Mouse (Mus musculus): ENCODE measurements at regions not wholly inside any gene's neighbourhood (a gene's known extent, or its start where the extent isn't known, plus 50 kb on each side); places are given as distances from the start of the nearest gene placed in this dataset.

GRCm38 (mm10) chr9:46610101-46611005 lies 290.6 kb upstream of the 4931429L15Rik start:
- H3K36me3 ChIP-seq (ENCODE audit: control insufficient read depth, insufficient read depth, low read length), result no peaks in the 10 kb centered on the region
- no peak overlapping the region for H3K4me3 ChIP-seq (ENCODE audit: low read depth, low read length)
- no peaks in the 10 kb centered on the region for H3K27me3 ChIP-seq (ENCODE audit: control insufficient read depth, insufficient read depth, low read length)
- H3K9ac ChIP-seq (ENCODE audit: low read depth, low read length), result no peak overlapping the region
- H3K27ac ChIP-seq (ENCODE audit: low read depth, low read length), result 0 out of 2 replicates have a peak overlapping the region, but pooled peaks have one; percentile 0
- peak; percentile 49 for ATAC-seq (ENCODE audit: low FRiP score)
- 21% methylated on average over 11 of the region's 11 CpGs for WGBS
- H3K9me3 ChIP-seq (ENCODE audit: control insufficient read depth, low read length), result no peaks in the 10 kb centered on the region
- no peak overlapping the region for H3K4me2 ChIP-seq (replicated peaks; ENCODE audit: low read depth, low read length)
- peaks cover 8% of the 10 kb centered on the region; the same call in 1 of the 2 replicates for H3K4me1 ChIP-seq (replicated peaks; ENCODE audit: control insufficient read depth, insufficient read depth, low read length)
- peak; percentile 34 for DNase-seq (ENCODE audit: low spot score)

GRCm38 (mm10) chr9:46608695-46609094 lies 288.9 kb upstream of the 4931429L15Rik start:
- 90% methylated on average over 8 of the region's 8 CpGs for WGBS

GRCm38 (mm10) chr9:46600803-46601202 lies 281.0 kb upstream of the 4931429L15Rik start:
- WGBS, result 87% methylated on average over 9 of the region's 9 CpGs
- Histone ChIP-seq H3K4me3 (ENCODE audit: low read depth, low read length) (no peak overlapping the region), H3K27ac (ENCODE audit: low read depth, low read length) (no peak overlapping the region), H3K4me2 (replicated peaks; ENCODE audit: low read depth, low read length) (no peak overlapping the region), H3K36me3 (ENCODE audit: control insufficient read depth, insufficient read depth, low read length) (no peaks in the 10 kb centered on the region), H3K4me1 (replicated peaks; ENCODE audit: control insufficient read depth, insufficient read depth, low read length) (no peaks in the 10 kb centered on the region; the same call in 1 of the 2 replicates), H3K27me3 (ENCODE audit: control insufficient read depth, insufficient read depth, low read length) (no peaks in the 10 kb centered on the region), H3K9ac (ENCODE audit: low read depth, low read length) (no peak overlapping the region), H3K9me3 (ENCODE audit: control insufficient read depth, low read length) (no peaks in the 10 kb centered on the region)
- ATAC-seq (ENCODE audit: low FRiP score) (no peak), DNase-seq (ENCODE audit: low spot score) (no peak)

More at GRCm38 (mm10) chr9:46608695-46609094, 288.9 kb upstream of the 4931429L15Rik start:
- no peak overlapping the region for H3K9ac ChIP-seq (ENCODE audit: low read depth, low read length)
- no peak overlapping the region for H3K4me2 ChIP-seq (replicated peaks; ENCODE audit: low read depth, low read length)
- H3K9me3 ChIP-seq (ENCODE audit: control insufficient read depth, low read length), result no peaks in the 10 kb centered on the region
- no peak overlapping the region for H3K4me3 ChIP-seq (ENCODE audit: low read depth, low read length)
- no peak for DNase-seq (ENCODE audit: low spot score)
- H3K4me1 ChIP-seq (replicated peaks; ENCODE audit: control insufficient read depth, insufficient read depth, low read length), result peaks cover 8% of the 10 kb centered on the region; the same call in 1 of the 2 replicates
- H3K27ac ChIP-seq (ENCODE audit: low read depth, low read length), result no peak overlapping the region
- no peak for ATAC-seq (ENCODE audit: low FRiP score)
- no peaks in the 10 kb centered on the region for H3K27me3 ChIP-seq (ENCODE audit: control insufficient read depth, insufficient read depth, low read length)
- no peaks in the 10 kb centered on the region for H3K36me3 ChIP-seq (ENCODE audit: control insufficient read depth, insufficient read depth, low read length)

GRCm38 (mm10) chr9:46599931-46600708 lies 280.3 kb upstream of the 4931429L15Rik start:
- no peak for ATAC-seq (ENCODE audit: low FRiP score)
- no peak overlapping the region for H3K27ac ChIP-seq (ENCODE audit: low read depth, low read length)
- no peak for DNase-seq (ENCODE audit: low spot score)

DNA sequence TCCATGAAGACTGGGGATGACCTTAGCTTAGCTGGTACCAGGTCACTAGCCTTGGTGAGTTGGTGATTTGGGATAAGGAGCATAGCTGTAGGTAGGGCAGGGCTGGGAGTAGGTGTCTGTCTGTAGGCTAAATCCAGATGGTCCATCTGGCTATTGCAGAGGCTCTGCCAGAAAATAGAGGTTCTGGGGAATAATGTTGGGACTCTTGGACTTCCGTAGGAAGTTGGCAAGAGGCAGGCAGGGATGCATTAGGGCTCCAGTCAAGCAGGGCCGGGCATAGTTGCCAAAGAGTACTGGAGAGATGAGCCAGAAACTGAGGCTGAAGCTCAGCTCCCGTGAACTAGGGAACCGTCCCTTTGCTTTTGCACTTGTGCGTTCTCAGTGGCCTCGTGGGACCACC lies 278.7 kb upstream of the 4931429L15Rik start:
- no peaks in the 10 kb centered on the region for H3K36me3 ChIP-seq (ENCODE audit: control insufficient read depth, insufficient read depth, low read length)
- no peak overlapping the region for H3K4me2 ChIP-seq (replicated peaks; ENCODE audit: low read depth, low read length)
- no peaks in the 10 kb centered on the region for H3K27me3 ChIP-seq (ENCODE audit: control insufficient read depth, insufficient read depth, low read length)
- no peak overlapping the region for H3K9ac ChIP-seq (ENCODE audit: low read depth, low read length)
- no peak overlapping the region for H3K4me3 ChIP-seq (ENCODE audit: low read depth, low read length)
- H3K27ac ChIP-seq (ENCODE audit: low read depth, low read length), result no peak overlapping the region
- no peaks in the 10 kb centered on the region; the same call in 1 of the 2 replicates for H3K4me1 ChIP-seq (replicated peaks; ENCODE audit: control insufficient read depth, insufficient read depth, low read length)
- WGBS, result 93% methylated on average over 6 of the region's 6 CpGs
- no peak for DNase-seq (ENCODE audit: low spot score)
- no peaks in the 10 kb centered on the region for H3K9me3 ChIP-seq (ENCODE audit: control insufficient read depth, low read length)
- no peak for ATAC-seq (ENCODE audit: low FRiP score)

More at GRCm38 (mm10) chr9:46599931-46600708, 280.3 kb upstream of the 4931429L15Rik start:
- no peaks in the 10 kb centered on the region for H3K27me3 ChIP-seq (ENCODE audit: control insufficient read depth, insufficient read depth, low read length)
- H3K4me2 ChIP-seq (replicated peaks; ENCODE audit: low read depth, low read length), result no peak overlapping the region
- no peaks in the 10 kb centered on the region for H3K9me3 ChIP-seq (ENCODE audit: control insufficient read depth, low read length)
- H3K36me3 ChIP-seq (ENCODE audit: control insufficient read depth, insufficient read depth, low read length), result no peaks in the 10 kb centered on the region
- WGBS, result 44% methylated on average over 8 of the region's 8 CpGs
- H3K4me3 ChIP-seq (ENCODE audit: low read depth, low read length), result no peak overlapping the region
- no peak overlapping the region for H3K9ac ChIP-seq (ENCODE audit: low read depth, low read length)
- no peaks in the 10 kb centered on the region; the same call in 1 of the 2 replicates for H3K4me1 ChIP-seq (replicated peaks; ENCODE audit: control insufficient read depth, insufficient read depth, low read length)

DNA sequence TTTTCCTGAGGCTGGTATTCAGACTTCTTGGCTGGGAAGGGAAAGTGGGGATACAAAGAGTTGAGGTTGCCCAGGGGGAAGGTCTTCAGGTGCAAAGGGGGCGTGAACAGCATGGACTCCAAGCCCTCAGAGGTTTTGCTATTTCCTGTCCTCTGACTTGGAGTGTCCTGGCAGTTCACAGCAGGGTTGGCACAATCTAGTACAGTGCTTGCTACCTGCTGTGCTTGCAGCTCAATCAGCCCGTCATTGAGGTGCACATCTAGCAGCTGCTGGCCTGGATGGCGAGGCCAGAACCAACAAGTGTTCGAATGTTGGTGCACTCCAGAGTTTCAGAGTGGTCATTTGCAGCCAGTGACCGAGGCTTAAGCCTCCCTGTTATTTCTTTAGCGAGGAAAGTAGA lies 273.7 kb upstream of the 4931429L15Rik start:
- no peak overlapping the region for H3K27ac ChIP-seq (ENCODE audit: low read depth, low read length)
- no peaks in the 10 kb centered on the region for H3K9me3 ChIP-seq (ENCODE audit: control insufficient read depth, low read length)
- 83% methylated on average over 6 of the region's 6 CpGs for WGBS
- ATAC-seq (ENCODE audit: low FRiP score), result no peak
- no peak overlapping the region for H3K9ac ChIP-seq (ENCODE audit: low read depth, low read length)
- DNase-seq (ENCODE audit: low spot score), result no peak
- H3K4me3 ChIP-seq (ENCODE audit: low read depth, low read length), result no peak overlapping the region
- H3K4me1 ChIP-seq (replicated peaks; ENCODE audit: control insufficient read depth, insufficient read depth, low read length), result no peaks in the 10 kb centered on the region
- H3K27me3 ChIP-seq (ENCODE audit: control insufficient read depth, insufficient read depth, low read length), result no peaks in the 10 kb centered on the region
- H3K4me2 ChIP-seq (replicated peaks; ENCODE audit: low read depth, low read length), result no peak overlapping the region
- H3K36me3 ChIP-seq (ENCODE audit: control insufficient read depth, insufficient read depth, low read length), result no peaks in the 10 kb centered on the region

GRCm38 (mm10) chr9:46592908-46593307 lies 273.1 kb upstream of the 4931429L15Rik start:
- H3K4me3 ChIP-seq (ENCODE audit: low read depth, low read length), result no peak overlapping the region

GRCm38 (mm10) chr9:46586818-46587217 lies 267.0 kb upstream of the 4931429L15Rik start:
- ATAC-seq (ENCODE audit: low FRiP score) (no peak), DNase-seq (ENCODE audit: low spot score) (no peak)
- WGBS, result 82% methylated on average over 8 of the region's 8 CpGs
- H3K9ac ChIP-seq (ENCODE audit: low read depth, low read length), result no peak overlapping the region
- H3K9me3 ChIP-seq (ENCODE audit: control insufficient read depth, low read length), result no peaks in the 10 kb centered on the region
- H3K27ac ChIP-seq (ENCODE audit: low read depth, low read length), result no peak overlapping the region
- no peak overlapping the region for H3K4me2 ChIP-seq (replicated peaks; ENCODE audit: low read depth, low read length)
- no peaks in the 10 kb centered on the region for H3K36me3 ChIP-seq (ENCODE audit: control insufficient read depth, insufficient read depth, low read length)
- H3K4me1 ChIP-seq (replicated peaks; ENCODE audit: control insufficient read depth, insufficient read depth, low read length), result no peaks in the 10 kb centered on the region
- H3K27me3 ChIP-seq (ENCODE audit: control insufficient read depth, insufficient read depth, low read length), result no peaks in the 10 kb centered on the region
- H3K4me3 ChIP-seq (ENCODE audit: low read depth, low read length), result no peak overlapping the region

More at GRCm38 (mm10) chr9:46592908-46593307, 273.1 kb upstream of the 4931429L15Rik start:
- Histone ChIP-seq H3K4me2 (replicated peaks; ENCODE audit: low read depth, low read length) (no peak overlapping the region), H3K27ac (ENCODE audit: low read depth, low read length) (no peak overlapping the region), H3K9ac (ENCODE audit: low read depth, low read length) (no peak overlapping the region), H3K27me3 (ENCODE audit: control insufficient read depth, insufficient read depth, low read length) (no peaks in the 10 kb centered on the region), H3K9me3 (ENCODE audit: control insufficient read depth, low read length) (no peaks in the 10 kb centered on the region), H3K36me3 (ENCODE audit: control insufficient read depth, insufficient read depth, low read length) (no peaks in the 10 kb centered on the region), H3K4me1 (replicated peaks; ENCODE audit: control insufficient read depth, insufficient read depth, low read length) (no peaks in the 10 kb centered on the region)
- ATAC-seq (ENCODE audit: low FRiP score) (no peak), DNase-seq (ENCODE audit: low spot score) (no peak)
- WGBS, result 92% methylated on average over 7 of the region's 7 CpGs
